Mouse (Mus musculus) MEL (cell line): ENCODE results near the gene Cenpm. TPM values are rescaled to one million over a fixed set of nuclear protein-coding genes. Genes with fewer than 3 reads are reported as not detected.

ENCODE experiments used
- DNase-seq: peaks from one replicate; pipeline ENCODE4 v3.0.0; 2011; ENCODE audit warnings: low read depth, low spot score
- H3K27ac ChIP-seq: 2 replicates; pipeline ENCODE4 v1.5.1; 2012; ENCODE audit warnings: low read depth, mild to moderate bottlenecking, control low read depth, low read length, moderate library complexity; ENCODE audit not compliant: control insufficient read depth
- H3K27me3 ChIP-seq, 2 experiments: fragments of 150-350 bp in 1 of 2; sonication (generic) in 1 of 2; 2 replicates each; pipeline ENCODE4 v1.6.1; 2012; ENCODE audit warnings: low read length in 2 of 2, mild to moderate bottlenecking in 2 of 2, improper control_type of control experiment in 1 of 2, moderate library complexity in 1 of 2; ENCODE audit not compliant: insufficient read depth in 2 of 2, control insufficient read depth in 1 of 2
- H3K36me3 ChIP-seq, 2 experiments: 2 replicates each; pipeline ENCODE4 v1.6.1; 2012 to 2014; ENCODE audit warnings: low read length in 2 of 2, improper control_type of control experiment in 1 of 2, inconsistent platforms in 1 of 2, mild to moderate bottlenecking in 1 of 2; ENCODE audit not compliant: insufficient read depth in 2 of 2, control insufficient read depth in 1 of 2
- H3K4me1 ChIP-seq, 2 experiments: fragments of 150-350 bp in 1 of 2; sonication (generic) in 1 of 2; 2 replicates each; pipeline ENCODE4 v1.6.1; 2012; ENCODE audit warnings: low read length in 2 of 2, improper control_type of control experiment in 1 of 2, mild to moderate bottlenecking in 1 of 2; ENCODE audit not compliant: insufficient read depth in 2 of 2, control insufficient read depth in 1 of 2
- H3K4me3 ChIP-seq, 2 experiments: fragments of 150-350 bp in 1 of 2; sonication (generic) in 1 of 2; 2 replicates each; pipeline ENCODE4 v1.5.1; 2012; ENCODE audit warnings: low read depth in 2 of 2, low read length in 2 of 2, mild to moderate bottlenecking in 2 of 2, moderate library complexity in 2 of 2, control low read depth in 1 of 2, improper control_type of control experiment in 1 of 2; ENCODE audit not compliant: control insufficient read depth in 1 of 2, insufficient read depth in 1 of 2
- H3K79me2 ChIP-seq: 2 replicates; pipeline ENCODE4 v1.6.1; 2012; ENCODE audit warnings: mild to moderate bottlenecking, low read length, moderate library complexity; ENCODE audit not compliant: control insufficient read depth, poor library complexity, insufficient read depth
- H3K9ac ChIP-seq: 2 replicates; pipeline ENCODE4 v1.6.1; 2012; ENCODE audit warnings: low read depth, mild to moderate bottlenecking, control low read depth, low read length, moderate library complexity; ENCODE audit not compliant: control insufficient read depth, poor library complexity, severe bottlenecking
- H3K9me3 ChIP-seq: fragments of 150-350 bp; sonication (generic); replicated peaks from 2 replicates; pipeline ENCODE4 v1.6.1; 2012; ENCODE audit warnings: mild to moderate bottlenecking, low read length, improper control_type of control experiment, moderate library complexity; ENCODE audit not compliant: insufficient read depth
- CTCF ChIP-seq, 3 experiments: IDR thresholded peaks in 2 of 3; conservative IDR thresholded peaks in 1 of 3; 2 replicates each; pipeline ENCODE4 v1.5.1; 2011 to 2012; ENCODE audit warnings: low read length in 3 of 3, low read depth in 2 of 3, mild to moderate bottlenecking in 2 of 3, improper control_type of control experiment in 1 of 3, inconsistent platforms in 1 of 3, mixed read lengths in 1 of 3, moderate library complexity in 1 of 3; ENCODE audit not compliant: control insufficient read depth in 1 of 3, insufficient read depth in 1 of 3, poor library complexity in 1 of 3, severe bottlenecking in 1 of 3
- E2F4 ChIP-seq: IDR thresholded peaks from 2 replicates; pipeline ENCODE4 v1.6.1; 2011; ENCODE audit warnings: low read depth, low read length, improper control_type of control experiment, borderline replicate concordance
- ELF1 ChIP-seq: IDR thresholded peaks from 2 replicates; pipeline ENCODE4 v1.6.1; 2014; ENCODE audit warnings: low read depth, mild to moderate bottlenecking, inconsistent platforms, low read length, improper control_type of control experiment, moderate library complexity
- GABPA ChIP-seq: IDR thresholded peaks from 2 replicates; pipeline ENCODE4 v1.6.1; 2012; ENCODE audit warnings: low read depth, mild to moderate bottlenecking, inconsistent platforms, low read length, improper control_type of control experiment, moderate library complexity
- JUND ChIP-seq: IDR thresholded peaks from 2 replicates; pipeline ENCODE4 v1.6.1; 2011; ENCODE audit warnings: low read depth, mild to moderate bottlenecking, improper control_type of control experiment, low read length
- MAX ChIP-seq: IDR thresholded peaks from 2 replicates; pipeline ENCODE4 v1.6.1; 2011; ENCODE audit warnings: low read length, improper control_type of control experiment
- POLR2AphosphoS5 ChIP-seq: IDR thresholded peaks from 2 replicates; pipeline ENCODE4 v1.6.1; 2012; ENCODE audit warnings: low read depth, borderline replicate concordance, mild to moderate bottlenecking, inconsistent platforms, low read length, moderate library complexity, mixed read lengths
- RAD21 ChIP-seq: IDR thresholded peaks from 2 replicates; pipeline ENCODE4 v1.6.1; 2011; ENCODE audit warnings: mild to moderate bottlenecking, low read depth, low read length, improper control_type of control experiment
- SIN3A ChIP-seq: IDR thresholded peaks from 2 replicates; pipeline ENCODE4 v1.6.1; 2012; ENCODE audit warnings: low read length, improper control_type of control experiment, inconsistent platforms
- SMC3 ChIP-seq: IDR thresholded peaks from 2 replicates; pipeline ENCODE4 v1.6.1; 2011; ENCODE audit warnings: low read depth, low read length, improper control_type of control experiment
- TBP ChIP-seq: IDR thresholded peaks from 2 replicates; pipeline ENCODE4 v1.8.0; 2011; ENCODE audit warnings: low read depth, low read length, improper control_type of control experiment
- TCF12 ChIP-seq: IDR thresholded peaks from 2 replicates; pipeline ENCODE4 v1.6.1; 2014; ENCODE audit warnings: low read depth, mild to moderate bottlenecking, inconsistent platforms, low read length, improper control_type of control experiment, moderate library complexity
- UBTF ChIP-seq: IDR thresholded peaks from 2 replicates; pipeline ENCODE4 v1.6.1; 2012; ENCODE audit warnings: low read depth, mild to moderate bottlenecking, inconsistent platforms, low read length, improper control_type of control experiment, moderate library complexity, borderline replicate concordance; ENCODE audit not compliant: insufficient read depth
- ZC3H11A ChIP-seq: IDR thresholded peaks from 2 replicates; pipeline ENCODE4 v1.6.1; 2012; ENCODE audit warnings: low read depth, mild to moderate bottlenecking, inconsistent platforms, low read length, improper control_type of control experiment
- polyA plus RNA-seq, 2 experiments: library from polyadenylated mRNA; stranded (reverse) in 1 of 2; unstranded in 1 of 2; fragments of >175 nt in 1 of 2; fragments of >200 nt in 1 of 2; gene quantifications; 2 replicates each; pipeline versions ENCODE4 v1.2.1 to v1.2.4; 2012; ENCODE audit warnings: low replicate concordance in 2 of 2, low read depth in 1 of 2; ENCODE audit not compliant: insufficient read length in 2 of 2, insufficient read depth in 1 of 2, missing spikeins in 1 of 2
- total RNA-seq: library from RNA; depleted of rRNA; stranded (reverse); fragments of 300-350 nt; gene quantifications from 2 replicates; pipeline ENCODE4 v1.2.3, GENCODE M21; 2012

Gene Cenpm
- total and polyA plus RNA-seq, 3 experiments, result 23.7 to 56.3 TPM; not detected in 1

DNA sequence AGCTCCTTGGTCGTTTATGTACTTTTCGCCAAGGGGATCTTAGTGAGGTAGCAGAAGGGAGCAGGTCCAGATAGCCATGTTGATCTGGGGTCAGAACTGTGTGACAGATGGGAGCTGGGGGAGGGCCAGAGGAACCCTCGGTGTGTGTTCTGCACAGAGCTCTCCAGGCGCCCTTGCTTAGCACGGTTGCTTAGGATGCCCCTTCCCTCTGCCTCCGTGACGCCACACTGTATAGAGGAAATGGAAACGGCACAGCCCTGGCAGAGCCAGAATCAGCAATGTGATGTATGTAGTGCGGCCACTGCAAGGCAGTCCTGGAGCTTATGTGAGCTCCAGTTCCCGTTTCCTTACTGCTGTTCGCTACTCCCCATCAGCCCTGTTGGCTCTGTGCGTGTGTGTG is 48.2 kb downstream of the Cenpm start:
- H3K27ac ChIP-seq, result no peak overlapping the region
- DNase-seq, result no peak
- no peaks in the 10 kb centered on the region for H3K79me2 ChIP-seq
- H3K9me3 ChIP-seq, result no peaks in the 10 kb centered on the region
- no peak overlapping the region for H3K9ac ChIP-seq
- H3K4me3 ChIP-seq, result no peak overlapping the region
- no peak for TF ChIP-seq GABPA
- no peak for TF ChIP-seq E2F4
- peaks cover 0 to 2% of the 10 kb centered on the region in 2 experiments; a peak in 2 of 4 replicates for H3K36me3 ChIP-seq
- H3K27me3 ChIP-seq, result no peaks in the 10 kb centered on the region
- H3K4me1 ChIP-seq, result no peaks in the 10 kb centered on the region

DNA sequence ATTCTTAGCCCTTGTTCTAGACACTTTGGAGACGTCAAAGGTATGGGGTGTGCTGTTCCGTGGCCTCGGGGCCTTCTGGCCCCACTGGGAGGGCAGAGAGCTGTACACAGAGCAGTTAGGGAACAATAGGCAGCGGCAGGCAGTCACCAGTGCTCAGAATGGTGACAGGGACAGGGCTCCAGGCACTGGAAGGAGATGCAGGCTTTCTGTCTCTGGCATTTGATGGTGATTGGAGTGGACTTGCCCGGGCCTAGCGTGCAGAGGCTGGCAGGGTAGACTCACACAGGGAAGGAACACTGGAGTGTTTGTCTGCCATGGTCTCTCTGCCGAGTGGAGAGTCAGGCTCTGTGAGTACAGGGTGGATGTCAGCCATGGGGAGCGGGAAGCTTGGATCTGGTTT is 51.9 kb downstream of the Cenpm start:
- no peak for TF ChIP-seq POLR2AphosphoS5
- no peak overlapping the region for H3K4me3 ChIP-seq
- no peak for DNase-seq
- H3K27ac ChIP-seq, result no peak overlapping the region
- no peak overlapping the region for H3K9ac ChIP-seq
- H3K36me3 ChIP-seq, result peaks cover 0 to 2% of the 10 kb centered on the region in 2 experiments; a peak in 2 of 4 replicates
- H3K79me2 ChIP-seq, result no peaks in the 10 kb centered on the region
- H3K27me3 ChIP-seq, result no peaks in the 10 kb centered on the region
- H3K9me3 ChIP-seq, result no peaks in the 10 kb centered on the region
- H3K4me1 ChIP-seq, result no peaks in the 10 kb centered on the region

- no peak overlapping the region for H3K4me3 ChIP-seq
- peaks cover 0 to 2% of the 10 kb centered on the region in 2 experiments; a peak in 3 of 4 replicates for H3K36me3 ChIP-seq
- H3K9ac ChIP-seq, result no peak overlapping the region
- TF ChIP-seq UBTF, result no peak
- peak; percentile 46 for TF ChIP-seq SMC3
- no peak for TF ChIP-seq TBP
- TF ChIP-seq SIN3A, result no peak
- no peak for TF ChIP-seq JUND
- no peak for TF ChIP-seq MAX
- TF ChIP-seq ELF1, result no peak
- peak; percentile 34 for TF ChIP-seq RAD21
- no peak for TF ChIP-seq TCF12
- peak; percentile 30 to 72 (median 60); a peak in 5 of 6 replicates for TF ChIP-seq CTCF (IDR thresholded peaks at IDR 0.05 in 2 of 3, conservative IDR thresholded peaks at IDR 0.05 in 1 of 3; ENCODE audit: control insufficient read depth in 1 of 3, insufficient read depth in 1 of 3, low read depth in 2 of 3, low read length in 3 of 3, poor library complexity in 1 of 3, severe bottlenecking in 1 of 3)
- TF ChIP-seq ZC3H11A, result 0 out of 2 replicates have a peak, but pooled peaks have one; percentile 15
- TF ChIP-seq, all 39 proteins: peak for 4
- Histone ChIP-seq H3K79me2 (no peaks in the 10 kb centered on the region), H3K9me3 (no peaks in the 10 kb centered on the region), H3K4me1 (0 out of 4 replicates have a peak, but pooled peaks cover 0 to 3% of the 10 kb centered on the region in 2 experiments), H3K27me3 (no peaks in the 10 kb centered on the region), H3K27ac (no peak overlapping the region)
- peak; percentile 71 for DNase-seq
These were observed 55.9 kb downstream of the Cenpm start for GRCm38 (mm10) chr15:82188481-82189240.
